Mouse (Mus musculus) lung, embryonic 15.5 days (tissue): ENCODE results near the gene Arhgap11a. TPM values are rescaled to one million over a fixed set of nuclear protein-coding genes. Genes with fewer than 3 reads are reported as not detected.

ENCODE experiments used
- polyA plus RNA-seq: library from polyadenylated mRNA; unstranded; fragments of >200 nt; fragmentation: Nextera tagmentation; extraction: Ambion mirVana; gene quantifications from 2 replicates; pipeline ENCODE4 v1.2.1, GENCODE M21; 2015

The Arhgap11a gene
- polyA plus RNA-seq, 1 experiment from 2014 or later, result 30.3 TPM

Other genes starting within 250 kb of the Arhgap11a start
- 0.14 TPM in 2 replicates for gene Grem1, start 90.0 kb downstream of the Arhgap11a start, polyA plus RNA-seq
- gene Scg5, start 19.5 kb downstream of the Arhgap11a start, polyA plus RNA-seq, result 1.0 and 1.6 TPM in 2 replicates
- 0.05 and 0.21 TPM in 2 replicates for gene Gjd2, start 165.0 kb upstream of the Arhgap11a start, polyA plus RNA-seq
- 405 and 508 TPM in 2 replicates for gene Actc1, start 204.9 kb upstream of the Arhgap11a start, polyA plus RNA-seq